Mouse (Mus musculus) limb, embryonic 14.5 days (tissue): Measurements from ENCODE around the gene Slc2a9. TPM values are rescaled to one million over a fixed set of nuclear protein-coding genes. Genes with fewer than 3 reads are reported as not detected.
"Not testable (repeated sequence)": the region's sequence is repeated elsewhere in the genome, so short reads cannot be mapped to it uniquely, and the experiment has no call there.

Experiments used
- ATAC-seq: fragments of 200-750 bp; cut with Nextera tagmentation; 2 replicates; pipeline ENCODE4 v1.8.0; 2017; ENCODE audit warnings: low read depth, moderate number of reproducible peaks, moderate TSS enrichment; ENCODE audit not compliant: low FRiP score
- DNase-seq: peaks from one replicate; pipeline ENCODE4 v3.0.0-alpha.2; 2015; ENCODE audit warnings: low spot score
- H3K27ac ChIP-seq: fragments of 300-500 bp; sonication (generic); replicated peaks from 2 replicates; pipeline ENCODE4 v1.5.1; 2014; ENCODE audit warnings: low read depth, mild to moderate bottlenecking, low read length, moderate library complexity, mixed read lengths
- H3K27me3 ChIP-seq: fragments of 300-500 bp; sonication (generic); 2 replicates; pipeline ENCODE4 v1.6.1; 2014; ENCODE audit warnings: low read length, mixed read lengths; ENCODE audit not compliant: control insufficient read depth, insufficient read depth
- H3K36me3 ChIP-seq: fragments of 300-500 bp; sonication (generic); 2 replicates; pipeline ENCODE4 v1.6.1; 2014; ENCODE audit warnings: mild to moderate bottlenecking, low read length, moderate library complexity, mixed read lengths; ENCODE audit not compliant: control insufficient read depth, insufficient read depth
- H3K4me1 ChIP-seq: fragments of 300-500 bp; sonication (generic); 2 replicates; pipeline ENCODE4 v1.6.1; 2014; ENCODE audit warnings: antibody characterized with exemption, low read length, mixed read lengths; ENCODE audit not compliant: control insufficient read depth, insufficient read depth
- H3K4me2 ChIP-seq: fragments of 300-500 bp; sonication (generic); replicated peaks from 2 replicates; pipeline ENCODE4 v1.6.1; 2014; ENCODE audit warnings: low read depth, mild to moderate bottlenecking, low read length, moderate library complexity; ENCODE audit not compliant: severe bottlenecking
- H3K4me3 ChIP-seq: fragments of 300-500 bp; sonication (generic); replicated peaks from 2 replicates; pipeline ENCODE4 v1.5.1; 2014; ENCODE audit warnings: low read length
- H3K9ac ChIP-seq: fragments of 300-500 bp; sonication (generic); 2 replicates; pipeline ENCODE4 v1.6.1; 2014; ENCODE audit warnings: mild to moderate bottlenecking, low read depth, low read length, moderate library complexity; ENCODE audit not compliant: severe bottlenecking
- H3K9me3 ChIP-seq: fragments of 300-500 bp; sonication (generic); 2 replicates; pipeline ENCODE4 v1.6.1; 2016; ENCODE audit warnings: low read length; ENCODE audit not compliant: control insufficient read depth
- POLR2A ChIP-seq: fragments of 200-500 bp; IDR thresholded peaks from 2 replicates; pipeline ENCODE4 v1.8.0; 2012; ENCODE audit warnings: inconsistent platforms, mild to moderate bottlenecking, moderate library complexity, borderline replicate concordance; ENCODE audit not compliant: insufficient read depth, insufficient read length; ENCODE audit errors: extremely low read depth
- WGBS: fragments of 180-500 bp; shearing (Covaris S2); extraction: QIAGEN DNeasy Blood & Tissue Kit; methylation state at CpG from one replicate; pipeline ENCODE4 v1.1.7; 2014; 5-methylcytosine and 5-hydroxymethylcytosine counted together
- polyA plus RNA-seq, 2 experiments: library from polyadenylated mRNA; depleted of rRNA in 1 of 2; stranded (reverse) in 1 of 2; unstranded in 1 of 2; fragments of >200 nt; fragmentation: Nextera tagmentation in 1 of 2; extraction: Ambion mirVana in 1 of 2; gene quantifications; 2 replicates each; pipeline versions ENCODE4 v1.2.1 to v1.2.3; 2012 to 2014

The Slc2a9 gene
- polyA plus RNA-seq, 2 experiments, result 0.66 to 0.85 TPM

DNA sequence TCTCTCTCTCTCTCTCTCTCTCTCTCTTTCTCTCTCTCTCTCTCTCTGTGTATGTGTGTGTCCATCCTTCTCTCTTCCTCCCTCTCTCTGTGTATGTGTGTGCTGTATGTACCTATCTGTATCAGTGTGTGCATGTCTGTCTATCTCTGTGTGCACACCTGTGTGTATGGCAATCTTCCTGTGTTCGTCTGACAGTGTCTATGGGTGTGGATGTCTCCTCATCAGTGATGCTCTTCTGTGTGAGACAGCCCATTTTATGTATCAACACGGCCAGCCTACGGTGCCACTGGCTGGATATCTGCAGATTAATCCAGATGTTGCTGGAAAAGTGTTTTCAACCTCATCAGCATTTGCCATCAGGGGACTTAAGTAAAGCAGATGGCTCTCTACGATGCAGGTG, 15.7 kb downstream of the Slc2a9 start:
- H3K4me3 ChIP-seq, result no peak overlapping the region
- no peaks in the 10 kb centered on the region for H3K9me3 ChIP-seq
- WGBS, result 69% methylated on average over 4 of the region's 4 CpGs
- ATAC-seq (no peak), DNase-seq (no peak)
- H3K4me2 ChIP-seq, result no peak overlapping the region
- no peaks in the 10 kb centered on the region for H3K4me1 ChIP-seq
- no peaks in the 10 kb centered on the region for H3K36me3 ChIP-seq
- H3K27me3 ChIP-seq, result no peaks in the 10 kb centered on the region
- TF ChIP-seq POLR2A, result no peak
- H3K27ac ChIP-seq, result no peak overlapping the region
- H3K9ac ChIP-seq, result no peak overlapping the region

DNA sequence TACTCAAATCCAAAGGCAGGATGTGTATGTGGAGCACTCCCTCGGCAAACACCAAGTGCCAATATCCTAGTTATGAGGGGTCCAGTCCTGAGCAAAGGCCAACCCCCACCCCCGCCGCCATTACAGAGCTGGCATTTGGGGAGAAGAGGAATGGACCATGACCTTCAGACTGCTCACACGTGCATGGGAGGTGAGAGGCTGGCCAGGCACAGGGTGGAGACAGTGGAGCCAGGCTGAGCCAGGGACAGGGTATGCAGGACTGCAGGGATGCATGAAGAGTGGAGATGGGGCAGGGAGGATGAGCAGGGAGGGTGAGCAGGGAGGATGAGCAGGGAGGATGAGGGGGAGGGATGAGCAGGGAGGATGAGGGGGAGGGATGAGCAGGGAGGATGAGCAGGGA, 17.0 kb downstream of the Slc2a9 start:
- H3K4me2 ChIP-seq, result no peak overlapping the region

DNA sequence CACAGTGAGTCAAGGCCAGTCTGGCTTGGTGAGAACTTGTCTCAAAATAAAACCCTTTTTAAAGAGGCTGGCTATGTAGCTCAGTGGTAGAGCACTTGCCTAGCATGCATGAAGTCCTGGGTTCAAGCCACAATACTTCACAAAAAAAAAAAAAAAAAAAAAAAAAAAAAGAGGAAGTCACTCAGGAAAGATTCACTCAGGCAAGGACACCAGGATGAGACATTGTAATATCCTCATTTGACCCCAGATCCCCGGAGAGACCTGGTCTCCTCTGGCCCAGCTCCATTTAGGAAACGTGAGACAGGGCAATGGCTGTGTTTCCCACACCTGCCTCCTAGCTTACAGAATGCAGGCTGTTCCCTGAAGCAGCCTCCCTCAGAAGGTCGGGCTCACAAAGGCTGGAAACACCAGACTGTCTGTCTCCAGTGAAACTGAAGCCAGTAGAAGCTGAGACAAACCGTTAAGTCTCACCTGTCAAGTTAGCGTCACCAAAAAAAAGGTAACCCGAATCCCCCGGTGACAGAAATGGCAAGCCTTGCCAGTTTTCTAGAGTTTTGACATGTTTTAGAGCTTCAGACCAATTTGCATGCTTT, 19.3 kb downstream of the Slc2a9 start:
- no peak overlapping the region for H3K9ac ChIP-seq
- H3K36me3 ChIP-seq, result no peaks in the 10 kb centered on the region
- no peak overlapping the region for H3K27ac ChIP-seq
- WGBS, result 46% methylated on average over 7 of the region's 7 CpGs
- H3K4me1 ChIP-seq, result peaks cover 10% of the 10 kb centered on the region; the same call in 1 of the 2 replicates
- no peak overlapping the region for H3K4me2 ChIP-seq
- no peaks in the 10 kb centered on the region for H3K9me3 ChIP-seq
- ATAC-seq (no peak), DNase-seq (no peak)
- H3K4me3 ChIP-seq, result no peak overlapping the region
- H3K27me3 ChIP-seq, result no peaks in the 10 kb centered on the region
- TF ChIP-seq POLR2A, result no peak

More for the DNA sequence above, 17.0 kb downstream of the Slc2a9 start:
- no peak for TF ChIP-seq POLR2A
- Histone ChIP-seq H3K4me3 (no peak overlapping the region), H3K27ac (no peak overlapping the region), H3K27me3 (no peaks in the 10 kb centered on the region), H3K9me3 (no peaks in the 10 kb centered on the region), H3K36me3 (no peaks in the 10 kb centered on the region), H3K4me1 (no peaks in the 10 kb centered on the region), H3K9ac (no peak overlapping the region)
- 69% methylated on average over 4 of the region's 4 CpGs for WGBS
- DNase-seq (no peak), ATAC-seq (no peak)

DNA sequence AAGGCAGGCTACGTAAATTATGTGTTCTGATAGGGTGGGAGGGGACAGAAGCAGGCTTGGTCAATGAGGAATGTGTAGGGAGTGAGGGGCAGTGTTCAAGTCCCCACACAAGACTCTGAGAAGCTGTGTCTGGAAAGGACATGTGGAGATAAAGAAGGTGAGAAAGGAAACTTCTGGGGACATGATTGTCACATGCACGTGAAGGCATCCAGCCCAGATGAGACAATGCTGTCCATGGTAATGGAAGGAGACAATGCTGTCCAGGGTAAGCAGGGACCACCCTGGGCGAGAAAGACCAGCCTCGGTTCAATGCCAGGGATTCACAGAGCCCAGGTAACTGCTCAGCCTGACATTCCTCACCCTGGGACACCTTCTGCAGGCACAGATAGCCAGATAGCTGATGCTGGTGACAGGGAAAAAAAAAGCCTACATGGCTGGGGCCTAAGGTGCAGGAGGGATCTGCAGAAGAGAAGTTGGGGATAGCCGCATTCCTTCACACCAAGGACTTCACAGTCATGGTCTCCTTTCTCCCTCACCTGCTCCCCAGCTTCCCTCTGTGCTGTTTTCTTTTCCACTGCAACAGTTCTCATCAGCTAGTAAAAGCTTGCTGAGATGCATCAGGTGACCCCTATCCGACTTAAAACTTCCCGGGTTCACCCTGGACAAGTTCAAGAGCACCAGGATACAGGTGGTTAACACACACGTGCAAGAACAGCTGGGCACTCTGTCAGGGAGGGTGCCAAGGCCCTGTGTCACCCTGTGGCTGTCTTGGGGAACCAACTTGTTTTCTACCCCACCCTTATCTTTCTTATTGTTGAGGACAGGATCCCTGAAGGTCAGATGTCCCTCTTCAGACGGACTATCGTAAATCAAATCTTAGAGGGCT, 21.9 kb downstream of the Slc2a9 start:
- peak overlapping the region; percentile 51 for H3K4me2 ChIP-seq
- H3K27ac ChIP-seq, result no peak overlapping the region
- no peak overlapping the region for H3K9ac ChIP-seq
- no peak overlapping the region for H3K4me3 ChIP-seq
- ATAC-seq (no peak), DNase-seq (no peak)
- no peak for TF ChIP-seq POLR2A
- no peaks in the 10 kb centered on the region for H3K36me3 ChIP-seq
- WGBS, result 74% methylated on average over 10 of the region's 10 CpGs
- no peaks in the 10 kb centered on the region for H3K27me3 ChIP-seq
- H3K9me3 ChIP-seq, result no peaks in the 10 kb centered on the region
- peaks cover 10% of the 10 kb centered on the region; the same call in 1 of the 2 replicates for H3K4me1 ChIP-seq

DNA sequence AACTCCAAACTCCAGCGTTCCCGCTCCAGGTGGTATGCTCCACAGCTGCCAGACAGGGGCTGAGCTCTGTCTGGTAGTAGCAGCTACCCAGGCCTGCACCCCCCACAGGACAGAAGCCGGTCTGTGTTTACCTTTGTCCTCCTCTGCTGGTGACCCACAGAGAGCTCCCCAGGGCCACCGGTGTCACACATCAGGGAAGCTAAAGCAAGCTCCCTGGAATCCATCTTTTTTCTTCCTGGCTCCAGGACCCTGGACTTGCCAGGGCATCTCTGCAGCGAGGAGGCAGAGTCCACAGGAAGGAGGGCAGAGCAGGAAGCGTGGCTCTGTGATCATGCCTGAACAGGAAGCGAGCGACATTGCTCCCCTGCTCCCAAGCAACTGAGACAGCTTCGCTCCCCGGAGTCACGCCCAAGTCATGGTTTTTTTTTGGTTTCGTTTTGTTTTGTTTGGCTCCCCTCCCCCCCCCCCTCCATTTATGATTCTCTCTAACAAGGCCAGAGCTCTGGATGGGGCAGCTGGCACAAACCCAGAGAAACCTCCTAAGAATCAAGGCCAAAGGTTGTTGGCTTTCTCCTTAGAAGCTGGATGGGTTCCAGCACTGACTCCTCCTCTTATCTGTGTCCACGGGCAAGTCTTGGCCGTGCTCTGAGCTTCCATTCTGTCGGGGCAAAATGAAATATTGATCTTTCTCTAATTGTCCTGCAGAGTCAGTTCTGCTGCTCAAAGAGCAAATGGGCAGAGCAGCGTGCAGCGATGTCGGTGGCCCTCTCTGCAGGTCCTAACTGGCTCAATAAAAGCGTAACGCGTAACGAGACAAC, 22.8 kb downstream of the Slc2a9 start:
- H3K4me3 ChIP-seq, result peak overlapping the region; percentile 26
- 8% methylated on average over 21 of the region's 22 CpGs for WGBS

DNA sequence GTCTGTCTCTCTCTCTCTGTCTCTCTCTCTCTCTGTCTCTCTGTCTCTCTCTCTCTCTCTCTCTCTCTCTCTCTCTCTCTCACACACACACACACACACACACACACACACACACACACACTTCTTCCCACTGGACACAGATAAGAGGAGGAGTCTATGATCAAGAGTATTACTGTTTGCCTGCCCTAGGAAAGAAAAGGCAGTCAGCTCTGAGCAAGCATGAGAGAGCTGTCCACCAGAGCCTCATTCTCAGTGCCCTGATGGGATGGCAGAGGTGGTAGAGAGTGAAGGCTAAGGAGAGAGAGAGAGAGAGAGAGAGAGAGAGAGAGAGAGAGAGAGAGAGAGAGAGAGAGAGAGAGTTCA, 23.4 kb downstream of the Slc2a9 start:
- not testable (repeated sequence) for ATAC-seq, DNase-seq, H3K4me1 ChIP-seq, H3K27ac ChIP-seq, H3K9me3 ChIP-seq, H3K27me3 ChIP-seq, H3K36me3 ChIP-seq
- Histone ChIP-seq H3K4me3 (peak overlapping the region; percentile 26; the same call in 1 of the 2 replicates), H3K9ac (0 out of 2 replicates have a peak overlapping the region, but pooled peaks have one; percentile 34), H3K4me2 (peak overlapping the region; percentile 51)

More for the DNA sequence above, 22.8 kb downstream of the Slc2a9 start:
- DNase-seq (peak; percentile 47), ATAC-seq (peak; percentile 45; the same call in 1 of the 2 replicates)
- peak overlapping the region; percentile 34 for H3K9ac ChIP-seq
- H3K27me3 ChIP-seq, result no peaks in the 10 kb centered on the region
- H3K4me2 ChIP-seq, result peak overlapping the region; percentile 51
- no peak for TF ChIP-seq POLR2A
- no peaks in the 10 kb centered on the region for H3K36me3 ChIP-seq
- H3K4me1 ChIP-seq, result peaks cover 10% of the 10 kb centered on the region; the same call in 1 of the 2 replicates
- no peak overlapping the region for H3K27ac ChIP-seq
- H3K9me3 ChIP-seq, result no peaks in the 10 kb centered on the region
